Mouse (Mus musculus) midbrain, embryonic 13.5 days (tissue): ENCODE data around the gene Oscar. TPM values are rescaled to one million over a fixed set of nuclear protein-coding genes. Genes with fewer than 3 reads are reported as not detected.
A peak's percentile ranks its signal among the peaks of the same experiment; 100 is the strongest.

Source experiments
- ATAC-seq: fragments of 200-750 bp; cut with Nextera tagmentation; 2 replicates; pipeline ENCODE4 v1.8.0; 2017; ENCODE audit warnings: mild to moderate bottlenecking, moderate TSS enrichment, moderate library complexity
- H3K27ac ChIP-seq: fragments of 300-500 bp; sonication (generic); 2 replicates; pipeline ENCODE4 v1.5.1; 2015; ENCODE audit warnings: inconsistent platforms, mild to moderate bottlenecking, moderate library complexity
- H3K27me3 ChIP-seq: fragments of 300-500 bp; sonication (generic); 2 replicates; pipeline ENCODE4 v1.6.1; 2015; ENCODE audit warnings: mild to moderate bottlenecking, inconsistent platforms
- H3K36me3 ChIP-seq: fragments of 300-500 bp; sonication (generic); 2 replicates; pipeline ENCODE4 v1.6.1; 2015; ENCODE audit warnings: mild to moderate bottlenecking, inconsistent platforms
- H3K4me1 ChIP-seq: fragments of 300-500 bp; sonication (generic); replicated peaks from 2 replicates; pipeline ENCODE4 v1.6.1; 2015; ENCODE audit warnings: inconsistent platforms
- H3K4me2 ChIP-seq: fragments of 300-500 bp; sonication (generic); replicated peaks from 2 replicates; pipeline ENCODE4 v1.6.1; 2015; ENCODE audit warnings: moderate library complexity, mild to moderate bottlenecking, inconsistent platforms
- H3K4me3 ChIP-seq: fragments of 300-500 bp; sonication (generic); replicated peaks from 2 replicates; pipeline ENCODE4 v1.5.1; 2015; ENCODE audit warnings: mild to moderate bottlenecking, inconsistent platforms
- H3K9ac ChIP-seq: fragments of 300-500 bp; sonication (generic); replicated peaks from 2 replicates; pipeline ENCODE4 v1.6.1; 2015; ENCODE audit warnings: mild to moderate bottlenecking, inconsistent platforms
- H3K9me3 ChIP-seq: fragments of 300-500 bp; sonication (generic); 2 replicates; pipeline ENCODE4 v1.6.1; 2016; ENCODE audit warnings: mild to moderate bottlenecking, inconsistent platforms
- WGBS: fragments of 180-500 bp; shearing (Covaris S2); methylation state at CpG from one replicate; pipeline ENCODE4 v1.1.7; 2015; 5-methylcytosine and 5-hydroxymethylcytosine counted together
- polyA plus RNA-seq: library from polyadenylated mRNA; unstranded; fragments of >200 nt; fragmentation: Nextera tagmentation; extraction: Ambion mirVana; gene quantifications from 2 replicates; pipeline ENCODE4 v1.2.1, GENCODE M21; 2015

Oscar gene
- 0.26 and 0.42 TPM in 2 replicates for polyA plus RNA-seq

GRCm38 (mm10) chr7:3616057-3616388 lies at the start of gene Oscar:
TSS of gene Oscar (minus strand) at chr7:3616157.
- no peaks in the 10 kb centered on the region for H3K27me3 ChIP-seq
- H3K9me3 ChIP-seq, result no peaks in the 10 kb centered on the region
- no peak within 1 kb of the TSS for H3K27ac ChIP-seq
- H3K4me2 ChIP-seq, result peak within 1 kb of the TSS; percentile 88; the same call in 1 of the 2 replicates
- H3K9ac ChIP-seq, result no peak within 1 kb of the TSS
- peaks cover 12% of the 10 kb centered on the region for H3K4me1 ChIP-seq
- H3K4me3 ChIP-seq, result peak within 1 kb of the TSS; percentile 82
- 87% methylated on average over 4 of the region's 4 CpGs for whole genome bisulfite sequencing
- peaks cover 19% of the 10 kb centered on the region for H3K36me3 ChIP-seq
- no peak for ATAC-seq

GRCm38 (mm10) chr7:3665215-3666114 lies 49.5 kb upstream of the Oscar start, which contains the start of gene Leng1:
TSS of gene Leng1 (minus strand) at chr7:3665840.
- H3K4me2 ChIP-seq, result peak within 1 kb of the TSS; percentile 84
- peak within 1 kb of the TSS; percentile 76 for H3K9ac ChIP-seq
- peaks cover 24% of the 10 kb centered on the region for H3K4me1 ChIP-seq
- no peaks in the 10 kb centered on the region for H3K9me3 ChIP-seq
- H3K4me3 ChIP-seq, result peak within 1 kb of the TSS; percentile 72
- peaks cover 28% of the 10 kb centered on the region for H3K36me3 ChIP-seq
- peak within 1 kb of the TSS; percentile 67 for H3K27ac ChIP-seq
- 4% methylated on average over 45 of the region's 45 CpGs for WGBS
- peak; percentile 99 for ATAC-seq
- H3K27me3 ChIP-seq, result no peaks in the 10 kb centered on the region

- ATAC-seq, result peak; percentile 28
- WGBS, result 30% methylated on average over 15 of the region's 15 CpGs
- peaks cover 24% of the 10 kb centered on the region for H3K4me1 ChIP-seq
- H3K9me3 ChIP-seq, result no peaks in the 10 kb centered on the region
- H3K4me3 ChIP-seq, result peak overlapping the region; percentile 72
- H3K27ac ChIP-seq, result peak overlapping the region; percentile 67
- H3K9ac ChIP-seq, result peak overlapping the region; percentile 76
- peak overlapping the region; percentile 84 for H3K4me2 ChIP-seq
- H3K27me3 ChIP-seq, result no peaks in the 10 kb centered on the region
- peaks cover 36% of the 10 kb centered on the region for H3K36me3 ChIP-seq
These were observed 48.7 kb upstream of the Oscar start for GRCm38 (mm10) chr7:3664524-3665214.

GRCm38 (mm10) chr7:3658578-3658977 lies 42.6 kb upstream of the Oscar start:
- H3K9me3 ChIP-seq, result no peaks in the 10 kb centered on the region
- H3K4me2 ChIP-seq, result no peak overlapping the region
- H3K27me3 ChIP-seq, result no peaks in the 10 kb centered on the region
- H3K4me1 ChIP-seq, result peaks cover 6% of the 10 kb centered on the region
- no peak for ATAC-seq
- no peak overlapping the region for H3K27ac ChIP-seq
- peaks cover 97% of the 10 kb centered on the region for H3K36me3 ChIP-seq
- H3K4me3 ChIP-seq, result no peak overlapping the region
- H3K9ac ChIP-seq, result no peak overlapping the region
- WGBS, result 96% methylated on average over 14 of the region's 14 CpGs

- H3K36me3 ChIP-seq, result peaks cover 100% of the 10 kb centered on the region
- no peak overlapping the region for H3K9ac ChIP-seq
- no peak overlapping the region for H3K4me3 ChIP-seq
- no peak overlapping the region for H3K27ac ChIP-seq
- ATAC-seq, result no peak
- no peak overlapping the region for H3K4me2 ChIP-seq
- H3K9me3 ChIP-seq, result no peaks in the 10 kb centered on the region
- no peaks in the 10 kb centered on the region for H3K4me1 ChIP-seq
- 89% methylated on average over 4 of the region's 4 CpGs for WGBS
- no peaks in the 10 kb centered on the region for H3K27me3 ChIP-seq
These were observed 41.0 kb upstream of the Oscar start for GRCm38 (mm10) chr7:3656966-3657365.

- H3K36me3 ChIP-seq, result peaks cover 27% of the 10 kb centered on the region
- H3K27ac ChIP-seq, result no peak overlapping the region; the same call in 1 of the 2 replicates
- no peaks in the 10 kb centered on the region for H3K9me3 ChIP-seq
- H3K4me2 ChIP-seq, result peak overlapping the region; percentile 91
- H3K9ac ChIP-seq, result peak overlapping the region; percentile 98
- H3K4me1 ChIP-seq, result peaks cover 41% of the 10 kb centered on the region
- H3K27me3 ChIP-seq, result no peaks in the 10 kb centered on the region
- WGBS, result 74% methylated on average over 4 of the region's 4 CpGs
- no peak for ATAC-seq
- peak overlapping the region; percentile 98 for H3K4me3 ChIP-seq
These were observed 30.7 kb upstream of the Oscar start for GRCm38 (mm10) chr7:3646641-3647040.

GRCm38 (mm10) chr7:3646188-3646587 lies 30.2 kb upstream of the Oscar start:
- no peak for ATAC-seq
- peaks cover 27% of the 10 kb centered on the region for H3K36me3 ChIP-seq
- peak overlapping the region; percentile 97; the same call in 1 of the 2 replicates for H3K27ac ChIP-seq
- no peaks in the 10 kb centered on the region for H3K27me3 ChIP-seq
- no peaks in the 10 kb centered on the region for H3K9me3 ChIP-seq
- 16% methylated on average over 9 of the region's 9 CpGs for WGBS
- peak overlapping the region; percentile 98 for H3K9ac ChIP-seq
- H3K4me3 ChIP-seq, result peak overlapping the region; percentile 98
- peaks cover 41% of the 10 kb centered on the region for H3K4me1 ChIP-seq
- peak overlapping the region; percentile 91 for H3K4me2 ChIP-seq

GRCm38 (mm10) chr7:3645488-3646025 lies 29.6 kb upstream of the Oscar start:
- Histone ChIP-seq H3K9me3 (no peaks in the 10 kb centered on the region), H3K4me3 (peak overlapping the region; percentile 98), H3K27me3 (no peaks in the 10 kb centered on the region), H3K9ac (peak overlapping the region; percentile 98), H3K4me1 (peaks cover 41% of the 10 kb centered on the region), H3K36me3 (peaks cover 27% of the 10 kb centered on the region), H3K4me2 (peak overlapping the region; percentile 91), H3K27ac (peak overlapping the region; percentile 97)
- ATAC-seq, result peak; percentile 21; the same call in 1 of the 2 replicates
- under 1% methylated on average over 54 of the region's 58 CpGs for WGBS

GRCm38 (mm10) chr7:3644672-3645487 lies 28.9 kb upstream of the Oscar start, which contains the start of gene Cnot3:
TSS of gene Cnot3 (plus strand) at chr7:3645268.
- no peaks in the 10 kb centered on the region for H3K27me3 ChIP-seq
- H3K9ac ChIP-seq, result peak within 1 kb of the TSS; percentile 98
- H3K4me3 ChIP-seq, result peak within 1 kb of the TSS; percentile 98
- no peaks in the 10 kb centered on the region for H3K9me3 ChIP-seq
- peak within 1 kb of the TSS; percentile 91 for H3K4me2 ChIP-seq
- H3K36me3 ChIP-seq, result peaks cover 32% of the 10 kb centered on the region
- H3K27ac ChIP-seq, result peak within 1 kb of the TSS; percentile 97
- H3K4me1 ChIP-seq, result peaks cover 41% of the 10 kb centered on the region
- WGBS, result under 1% methylated on average over 56 of the region's 58 CpGs
- peak; percentile 99 for ATAC-seq

- Histone ChIP-seq H3K4me2 (peak overlapping the region; percentile 68), H3K27me3 (no peaks in the 10 kb centered on the region), H3K27ac (peak overlapping the region; percentile 46; the same call in 1 of the 2 replicates), H3K4me3 (peak overlapping the region; percentile 98), H3K36me3 (peaks cover 38% of the 10 kb centered on the region), H3K9me3 (no peaks in the 10 kb centered on the region), H3K9ac (peak overlapping the region; percentile 39; the same call in 1 of the 2 replicates), H3K4me1 (peaks cover 41% of the 10 kb centered on the region)
- no peak for ATAC-seq
- under 1% methylated on average over 11 of the region's 11 CpGs for WGBS
These were observed 28.4 kb upstream of the Oscar start for GRCm38 (mm10) chr7:3644348-3644671.

GRCm38 (mm10) chr7:3643843-3644242 lies 27.9 kb upstream of the Oscar start:
- H3K9ac ChIP-seq, result 0 out of 2 replicates have a peak overlapping the region, but pooled peaks have one; percentile 39
- ATAC-seq, result no peak
- H3K27ac ChIP-seq, result no peak overlapping the region
- H3K4me2 ChIP-seq, result peak overlapping the region; percentile 68
- peaks cover 36% of the 10 kb centered on the region for H3K4me1 ChIP-seq
- H3K36me3 ChIP-seq, result peaks cover 42% of the 10 kb centered on the region
- peak overlapping the region; percentile 98 for H3K4me3 ChIP-seq
- WGBS, result 24% methylated on average over 9 of the region's 9 CpGs
- H3K27me3 ChIP-seq, result no peaks in the 10 kb centered on the region
- no peaks in the 10 kb centered on the region for H3K9me3 ChIP-seq
